Mouse (Mus musculus): ENCODE results near the gene Procr. TPM values are rescaled to one million over a fixed set of nuclear protein-coding genes. Genes with fewer than 3 reads are reported as not detected.

Gene Procr
- 7.4 and 8.4 TPM in 2 replicates for polyA plus RNA-seq (2015; fragmentation: Nextera tagmentation; extraction: Ambion mirVana)

GRCm38 (mm10) chr2:155751014-155751786 is at the start of gene Procr:
Gene Procr (plus strand): TSS chr2:155751117.

GRCm38 (mm10) chr2:155729158-155729645 is 21.7 kb upstream of the Procr start, which contains the start of gene Edem2:
Gene Edem2 (minus strand): TSS chr2:155729475.

GRCm38 (mm10) chr2:155735766-155736165 is 15.2 kb upstream of the Procr start, which contains the start of gene Gm17581:
Gene Gm17581 (minus strand): TSS chr2:155735866.

GRCm38 (mm10) chr2:155774927-155775684 is 24.2 kb downstream of the Procr start, which contains the start of gene Mmp24:
Gene Mmp24 (plus strand): TSS chr2:155775342.

Other genes starting within 250 kb of the Procr start
- gene Acss2, start 233.2 kb upstream of the Procr start, polyA plus RNA-seq (2015; fragmentation: Nextera tagmentation; extraction: Ambion mirVana), result 8.3 and 9.9 TPM in 2 replicates
- 1.9 and 2.7 TPM in 2 replicates for gene Ggt7, start 232.9 kb upstream of the Procr start, polyA plus RNA-seq (2015; fragmentation: Nextera tagmentation; extraction: Ambion mirVana)
- 17.9 and 18.7 TPM in 2 replicates for gene Gss, start 158.3 kb upstream of the Procr start, polyA plus RNA-seq (2015; fragmentation: Nextera tagmentation; extraction: Ambion mirVana)
- gene Myh7b, start 139.9 kb upstream of the Procr start, polyA plus RNA-seq (2015; fragmentation: Nextera tagmentation; extraction: Ambion mirVana), result 0.11 and 0.23 TPM in 2 replicates
- 67.5 and 69.9 TPM in 2 replicates for gene Trpc4ap, start 58.7 kb upstream of the Procr start, polyA plus RNA-seq (2015; fragmentation: Nextera tagmentation; extraction: Ambion mirVana)
- gene Edem2, start 21.6 kb upstream of the Procr start, polyA plus RNA-seq (2015; fragmentation: Nextera tagmentation; extraction: Ambion mirVana), result 23.0 and 25.7 TPM in 2 replicates
- gene Gm17581, start 15.3 kb upstream of the Procr start, polyA plus RNA-seq (2015; fragmentation: Nextera tagmentation; extraction: Ambion mirVana), result not detected in 2 replicates
- gene Mmp24, start 24.2 kb downstream of the Procr start, polyA plus RNA-seq (2015; fragmentation: Nextera tagmentation; extraction: Ambion mirVana), result 0.04 and 0.07 TPM in 2 replicates
- 36.9 and 43.0 TPM in 2 replicates for gene BC029722, start 68.3 kb downstream of the Procr start, polyA plus RNA-seq (2015; fragmentation: Nextera tagmentation; extraction: Ambion mirVana)
- gene Eif6, start 75.8 kb downstream of the Procr start, polyA plus RNA-seq (2015; fragmentation: Nextera tagmentation; extraction: Ambion mirVana), result 139 and 163 TPM in 2 replicates
- 0.11 and 0.14 TPM in 2 replicates for gene Fam83c, start 83.7 kb downstream of the Procr start, polyA plus RNA-seq (2015; fragmentation: Nextera tagmentation; extraction: Ambion mirVana)
- 53.2 and 53.6 TPM in 2 replicates for gene Uqcc1, start 179.2 kb downstream of the Procr start, polyA plus RNA-seq (2015; fragmentation: Nextera tagmentation; extraction: Ambion mirVana)
- 0.21 TPM in 1 of 2 replicates, not detected in the other for gene Gm15557, start 189.6 kb downstream of the Procr start, polyA plus RNA-seq (2015; fragmentation: Nextera tagmentation; extraction: Ambion mirVana)
- 14.6 and 16.2 TPM in 2 replicates for gene Gdf5, start 194.2 kb downstream of the Procr start, polyA plus RNA-seq (2015; fragmentation: Nextera tagmentation; extraction: Ambion mirVana)
- 4.9 and 6.3 TPM in 2 replicates for gene Cep250, start 205.3 kb downstream of the Procr start, polyA plus RNA-seq (2015; fragmentation: Nextera tagmentation; extraction: Ambion mirVana)

Measured in urinary bladder, postnatal 0 days (tissue).